Mouse (Mus musculus): Measurements from ENCODE around the gene Mrpl12. TPM values are rescaled to one million over a fixed set of nuclear protein-coding genes. Genes with fewer than 3 reads are reported as not detected.

The Mrpl12 gene
- polyA plus RNA-seq, 1 experiment from 2014 or later: 152 TPM

GRCm38 (mm10) chr11:120497436-120497835 lies 13.0 kb downstream of the Mrpl12 start:
- H3K36me3 ChIP-seq (ENCODE audit: control insufficient read depth, insufficient read depth, low read length): peaks cover 2% of the 10 kb centered on the region; the same call in 1 of the 2 replicates
- peaks cover 11% of the 10 kb centered on the region for H3K4me1 ChIP-seq (replicated peaks; ENCODE audit: control insufficient read depth, insufficient read depth, low read length)
- 96% methylated on average over 3 of the region's 3 CpGs for WGBS
- no peak overlapping the region for H3K27ac ChIP-seq (ENCODE audit: low read depth, low read length)
- no peaks in the 10 kb centered on the region for H3K9me3 ChIP-seq (ENCODE audit: control insufficient read depth, low read length)
- no peak overlapping the region for H3K9ac ChIP-seq (ENCODE audit: low read length)
- no peak for DNase-seq (ENCODE audit: low spot score)
- no peaks in the 10 kb centered on the region for H3K27me3 ChIP-seq (ENCODE audit: control insufficient read depth, insufficient read depth, low read length)
- H3K4me3 ChIP-seq (ENCODE audit: low read depth, low read length): no peak overlapping the region
- ATAC-seq (replicated peaks; ENCODE audit: low FRiP score): no peak
- H3K4me2 ChIP-seq (ENCODE audit: low read depth, low read length, severe bottlenecking): no peak overlapping the region

- H3K4me2 ChIP-seq (ENCODE audit: low read depth, low read length, severe bottlenecking): no peak overlapping the region
- H3K9me3 ChIP-seq (ENCODE audit: control insufficient read depth, low read length): no peaks in the 10 kb centered on the region
- H3K9ac ChIP-seq (ENCODE audit: low read length): no peak overlapping the region
- peak; percentile 44 for DNase-seq (ENCODE audit: low spot score)
- peaks cover 5% of the 10 kb centered on the region for H3K4me1 ChIP-seq (replicated peaks; ENCODE audit: control insufficient read depth, insufficient read depth, low read length)
- no peak overlapping the region for H3K27ac ChIP-seq (ENCODE audit: low read depth, low read length)
- no peak overlapping the region for H3K4me3 ChIP-seq (ENCODE audit: low read depth, low read length)
- H3K27me3 ChIP-seq (ENCODE audit: control insufficient read depth, insufficient read depth, low read length): no peaks in the 10 kb centered on the region
- H3K36me3 ChIP-seq (ENCODE audit: control insufficient read depth, insufficient read depth, low read length): peaks cover 2% of the 10 kb centered on the region; the same call in 1 of the 2 replicates
- WGBS: 95% methylated on average over 12 of the region's 12 CpGs
- no peak for ATAC-seq (replicated peaks; ENCODE audit: low FRiP score)
Measured at GRCm38 (mm10) chr11:120498226-120498625, 13.8 kb downstream of the Mrpl12 start.

GRCm38 (mm10) chr11:120498891-120499290 lies 14.5 kb downstream of the Mrpl12 start:
- Histone ChIP-seq H3K27me3 (ENCODE audit: control insufficient read depth, insufficient read depth, low read length) (no peaks in the 10 kb centered on the region), H3K9me3 (ENCODE audit: control insufficient read depth, low read length) (no peaks in the 10 kb centered on the region), H3K4me3 (ENCODE audit: low read depth, low read length) (no peak overlapping the region), H3K27ac (ENCODE audit: low read depth, low read length) (no peak overlapping the region), H3K36me3 (ENCODE audit: control insufficient read depth, insufficient read depth, low read length) (peaks cover 2% of the 10 kb centered on the region; the same call in 1 of the 2 replicates), H3K4me1 (replicated peaks; ENCODE audit: control insufficient read depth, insufficient read depth, low read length) (no peaks in the 10 kb centered on the region; the same call in none of the 2 replicates), H3K9ac (ENCODE audit: low read length) (no peak overlapping the region), H3K4me2 (ENCODE audit: low read depth, low read length, severe bottlenecking) (no peak overlapping the region)
- ATAC-seq (replicated peaks; ENCODE audit: low FRiP score) (no peak), DNase-seq (ENCODE audit: low spot score) (peak; percentile 47)
- 86% methylated on average over 5 of the region's 5 CpGs for whole genome bisulfite sequencing

GRCm38 (mm10) chr11:120499894-120500293 lies 15.5 kb downstream of the Mrpl12 start:
- H3K36me3 ChIP-seq (ENCODE audit: control insufficient read depth, insufficient read depth, low read length): peaks cover 2% of the 10 kb centered on the region; the same call in 1 of the 2 replicates
- ATAC-seq (replicated peaks; ENCODE audit: low FRiP score) (no peak), DNase-seq (ENCODE audit: low spot score) (peak; percentile 45)
- 80% methylated on average over 6 of the region's 6 CpGs for WGBS
- H3K9ac ChIP-seq (ENCODE audit: low read length): no peak overlapping the region
- H3K27ac ChIP-seq (ENCODE audit: low read depth, low read length): no peak overlapping the region
- no peak overlapping the region for H3K4me2 ChIP-seq (ENCODE audit: low read depth, low read length, severe bottlenecking)
- no peaks in the 10 kb centered on the region for H3K27me3 ChIP-seq (ENCODE audit: control insufficient read depth, insufficient read depth, low read length)
- H3K4me1 ChIP-seq (replicated peaks; ENCODE audit: control insufficient read depth, insufficient read depth, low read length): no peaks in the 10 kb centered on the region; the same call in 1 of the 2 replicates
- H3K9me3 ChIP-seq (ENCODE audit: control insufficient read depth, low read length): no peaks in the 10 kb centered on the region
- H3K4me3 ChIP-seq (ENCODE audit: low read depth, low read length): no peak overlapping the region

- no peaks in the 10 kb centered on the region; the same call in 1 of the 2 replicates for H3K4me1 ChIP-seq (replicated peaks; ENCODE audit: control insufficient read depth, insufficient read depth, low read length)
- H3K9me3 ChIP-seq (ENCODE audit: control insufficient read depth, low read length): no peaks in the 10 kb centered on the region
- WGBS: 37% methylated on average over 3 of the region's 3 CpGs
- no peak for ATAC-seq (replicated peaks; ENCODE audit: low FRiP score)
- no peak overlapping the region for H3K27ac ChIP-seq (ENCODE audit: low read depth, low read length)
- H3K4me3 ChIP-seq (ENCODE audit: low read depth, low read length): no peak overlapping the region
- H3K36me3 ChIP-seq (ENCODE audit: control insufficient read depth, insufficient read depth, low read length): peaks cover 2% of the 10 kb centered on the region; the same call in 1 of the 2 replicates
- DNase-seq (ENCODE audit: low spot score): peak; percentile 45
- H3K4me2 ChIP-seq (ENCODE audit: low read depth, low read length, severe bottlenecking): no peak overlapping the region
- H3K9ac ChIP-seq (ENCODE audit: low read length): no peak overlapping the region
- H3K27me3 ChIP-seq (ENCODE audit: control insufficient read depth, insufficient read depth, low read length): no peaks in the 10 kb centered on the region
Measured at GRCm38 (mm10) chr11:120500357-120500756, 15.9 kb downstream of the Mrpl12 start.

GRCm38 (mm10) chr11:120501018-120501417 lies 16.6 kb downstream of the Mrpl12 start:
- H3K9me3 ChIP-seq (ENCODE audit: control insufficient read depth, low read length): no peaks in the 10 kb centered on the region
- H3K4me2 ChIP-seq (ENCODE audit: low read depth, low read length, severe bottlenecking): no peak overlapping the region
- 73% methylated on average over 6 of the region's 6 CpGs for WGBS
- no peak overlapping the region for H3K4me3 ChIP-seq (ENCODE audit: low read depth, low read length)
- ATAC-seq (replicated peaks; ENCODE audit: low FRiP score): no peak
- DNase-seq (ENCODE audit: low spot score): peak; percentile 48
- H3K4me1 ChIP-seq (replicated peaks; ENCODE audit: control insufficient read depth, insufficient read depth, low read length): no peaks in the 10 kb centered on the region; the same call in 1 of the 2 replicates
- no peak overlapping the region for H3K27ac ChIP-seq (ENCODE audit: low read depth, low read length)
- H3K27me3 ChIP-seq (ENCODE audit: control insufficient read depth, insufficient read depth, low read length): no peaks in the 10 kb centered on the region
- peaks cover 2% of the 10 kb centered on the region; the same call in 1 of the 2 replicates for H3K36me3 ChIP-seq (ENCODE audit: control insufficient read depth, insufficient read depth, low read length)
- no peak overlapping the region for H3K9ac ChIP-seq (ENCODE audit: low read length)

GRCm38 (mm10) chr11:120501701-120502100 lies 17.3 kb downstream of the Mrpl12 start:
- no peaks in the 10 kb centered on the region; the same call in 1 of the 2 replicates for H3K4me1 ChIP-seq (replicated peaks; ENCODE audit: control insufficient read depth, insufficient read depth, low read length)
- no peak overlapping the region for H3K27ac ChIP-seq (ENCODE audit: low read depth, low read length)
- H3K4me3 ChIP-seq (ENCODE audit: low read depth, low read length): no peak overlapping the region
- H3K36me3 ChIP-seq (ENCODE audit: control insufficient read depth, insufficient read depth, low read length): peaks cover 2% of the 10 kb centered on the region; the same call in 1 of the 2 replicates
- DNase-seq (ENCODE audit: low spot score) (no peak), ATAC-seq (replicated peaks; ENCODE audit: low FRiP score) (no peak)
- 88% methylated on average over 4 of the region's 4 CpGs for WGBS
- H3K9me3 ChIP-seq (ENCODE audit: control insufficient read depth, low read length): no peaks in the 10 kb centered on the region
- H3K9ac ChIP-seq (ENCODE audit: low read length): no peak overlapping the region
- no peak overlapping the region for H3K4me2 ChIP-seq (ENCODE audit: low read depth, low read length, severe bottlenecking)
- H3K27me3 ChIP-seq (ENCODE audit: control insufficient read depth, insufficient read depth, low read length): no peaks in the 10 kb centered on the region

- Histone ChIP-seq H3K4me3 (ENCODE audit: low read depth, low read length) (no peak overlapping the region), H3K9ac (ENCODE audit: low read length) (no peak overlapping the region), H3K27ac (ENCODE audit: low read depth, low read length) (no peak overlapping the region), H3K4me1 (replicated peaks; ENCODE audit: control insufficient read depth, insufficient read depth, low read length) (peaks cover 4% of the 10 kb centered on the region; the same call in 1 of the 2 replicates), H3K27me3 (ENCODE audit: control insufficient read depth, insufficient read depth, low read length) (no peaks in the 10 kb centered on the region), H3K4me2 (ENCODE audit: low read depth, low read length, severe bottlenecking) (no peak overlapping the region), H3K9me3 (ENCODE audit: control insufficient read depth, low read length) (no peaks in the 10 kb centered on the region), H3K36me3 (ENCODE audit: control insufficient read depth, insufficient read depth, low read length) (no peaks in the 10 kb centered on the region)
- WGBS: 86% methylated on average over 3 of the region's 3 CpGs
- DNase-seq (ENCODE audit: low spot score) (no peak), ATAC-seq (replicated peaks; ENCODE audit: low FRiP score) (no peak)
Measured at GRCm38 (mm10) chr11:120505661-120506060, 21.2 kb downstream of the Mrpl12 start.

GRCm38 (mm10) chr11:120506899-120507298 lies 22.5 kb downstream of the Mrpl12 start:
- H3K27ac ChIP-seq (ENCODE audit: low read depth, low read length): no peak overlapping the region
- ATAC-seq (replicated peaks; ENCODE audit: low FRiP score): no peak

More at GRCm38 (mm10) chr11:120506899-120507298, 22.5 kb downstream of the Mrpl12 start:
- Histone ChIP-seq H3K9ac (ENCODE audit: low read length) (no peak overlapping the region), H3K4me3 (ENCODE audit: low read depth, low read length) (no peak overlapping the region), H3K27me3 (ENCODE audit: control insufficient read depth, insufficient read depth, low read length) (no peaks in the 10 kb centered on the region), H3K9me3 (ENCODE audit: control insufficient read depth, low read length) (no peaks in the 10 kb centered on the region), H3K4me1 (replicated peaks; ENCODE audit: control insufficient read depth, insufficient read depth, low read length) (peaks cover 5% of the 10 kb centered on the region; the same call in 1 of the 2 replicates), H3K36me3 (ENCODE audit: control insufficient read depth, insufficient read depth, low read length) (no peaks in the 10 kb centered on the region), H3K4me2 (ENCODE audit: low read depth, low read length, severe bottlenecking) (no peak overlapping the region)
- peak; percentile 51 for DNase-seq (ENCODE audit: low spot score)
- WGBS: 62% methylated on average over 4 of the region's 4 CpGs

All from forebrain, embryonic 11.5 days (tissue).